Mouse (Mus musculus): ENCODE measurements at regions not wholly inside any gene's neighbourhood (a gene's known extent, or its start where the extent isn't known, plus 50 kb on each side); places are given as distances from the start of the nearest gene placed in this dataset.

- no peak for TF ChIP-seq HCFC1 (IDR thresholded peaks at IDR 0.05; ENCODE audit: borderline replicate concordance, insufficient read depth, low read length)
- no peak for TF ChIP-seq CHD2 (IDR thresholded peaks at IDR 0.05; ENCODE audit: low read depth, low read length)
- TF ChIP-seq ZC3H11A (IDR thresholded peaks at IDR 0.05; ENCODE audit: borderline replicate concordance, low read depth, low read length): no peak
- no peak for TF ChIP-seq ZNF384 (IDR thresholded peaks at IDR 0.05; ENCODE audit: low read depth, low read length)
- TF ChIP-seq MAFK (IDR thresholded peaks at IDR 0.05; ENCODE audit: insufficient read depth, low read depth, low read length): no peak
Observed at GRCm38 (mm10) chr4:106150775-106151174, 165.2 kb upstream of the Usp24 start.
